Mouse (Mus musculus) spleen, postnatal 10 days (tissue): ENCODE measurements around the gene Fcna.

Experiments
- DNase-seq, 2 experiments: peaks; one replicate each; pipeline ENCODE4 v3.0.0; 2021 to 2022; ENCODE audit warnings: low spot score in 2 of 2

Fcna gene

DNA sequence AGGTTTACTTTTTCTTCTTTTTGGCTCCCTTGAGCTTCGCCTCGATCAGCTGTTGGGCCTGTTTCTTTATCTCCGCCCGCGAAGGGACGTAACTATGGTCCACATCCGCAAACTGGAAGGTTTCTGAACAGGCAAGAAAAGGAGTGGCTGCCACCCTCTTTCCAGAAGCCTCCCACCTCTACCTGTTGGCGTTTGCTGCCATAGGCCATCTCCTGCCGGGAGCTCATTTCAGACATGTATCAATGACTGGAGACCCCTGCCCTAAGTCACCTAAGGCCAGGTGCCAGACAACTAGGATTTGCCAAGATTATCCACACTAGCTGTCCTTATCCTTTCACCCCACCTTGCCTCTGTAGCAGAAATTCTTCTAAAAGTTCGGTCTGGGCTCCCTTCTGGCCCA, 19.2 kb downstream of the Fcna start:
- no peak for DNase-seq

DNA sequence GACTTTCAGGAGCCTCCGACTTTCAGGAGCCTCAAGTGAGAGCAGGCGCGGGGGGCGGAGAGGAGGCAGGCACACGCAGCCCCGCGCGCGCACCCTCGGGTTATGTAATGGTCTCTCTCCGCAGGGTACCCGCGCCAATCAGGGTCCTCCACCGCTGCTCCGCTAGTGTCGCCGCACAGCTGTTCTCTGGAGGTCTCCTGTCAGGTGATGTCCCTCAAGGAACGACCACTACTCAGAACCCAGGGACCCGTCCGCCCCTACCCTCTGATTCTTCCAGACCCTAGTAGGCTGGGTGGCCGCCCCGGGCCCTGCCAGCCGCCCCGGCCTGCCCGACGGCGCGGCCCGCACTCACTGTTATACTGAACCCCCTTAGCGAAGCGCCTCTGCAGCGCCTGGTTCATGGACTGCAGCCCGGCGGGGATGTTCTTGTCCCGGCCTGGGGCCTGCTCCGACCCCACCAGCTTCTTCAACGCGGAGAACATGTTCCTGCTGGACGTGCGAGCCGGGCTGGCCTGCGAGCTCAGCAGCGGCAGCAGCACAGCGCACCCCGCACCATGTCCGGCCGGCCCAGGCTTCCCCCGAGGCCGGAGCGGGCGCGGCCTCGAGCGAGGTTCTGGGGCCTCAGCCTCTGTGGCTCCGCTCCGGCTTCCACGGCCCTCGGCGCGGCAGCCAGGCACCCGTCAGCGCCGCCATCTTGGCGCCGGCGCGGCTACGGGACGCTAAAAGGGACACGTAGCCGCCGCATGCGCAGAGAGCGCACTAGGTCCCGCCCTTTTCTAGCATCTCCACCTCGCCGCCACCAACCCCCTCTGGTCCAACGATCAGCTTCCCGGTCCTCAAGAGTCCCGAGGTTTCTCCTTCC, 19.8 kb downstream of the Fcna start, which contains the start of gene Rabl6:
TSS of gene Rabl6 (minus strand) at position 761 of the 862 bp plus-strand sequence.
- DNase-seq = peak; percentile 78 to 90

DNA sequence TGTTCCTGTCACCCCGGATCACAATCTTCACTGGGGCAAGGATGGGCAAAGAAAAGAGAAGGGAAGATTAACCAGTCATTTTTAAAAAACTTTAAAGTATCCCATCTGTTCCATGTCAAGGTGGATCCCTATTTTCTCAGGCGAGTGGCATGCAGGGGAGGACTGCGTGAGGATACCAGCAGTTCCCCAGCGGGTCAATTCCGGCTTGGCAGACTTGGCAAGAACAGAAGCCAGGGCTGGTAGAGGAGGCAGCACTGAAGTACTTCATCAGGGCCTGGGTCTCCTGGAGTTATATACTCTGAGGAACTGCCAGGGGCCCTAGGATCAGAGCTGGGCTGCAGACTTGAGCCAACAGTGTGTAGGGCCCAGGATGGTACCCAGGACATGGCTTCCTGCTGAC, 25.3 kb downstream of the Fcna start:
- DNase-seq = no peak

DNA sequence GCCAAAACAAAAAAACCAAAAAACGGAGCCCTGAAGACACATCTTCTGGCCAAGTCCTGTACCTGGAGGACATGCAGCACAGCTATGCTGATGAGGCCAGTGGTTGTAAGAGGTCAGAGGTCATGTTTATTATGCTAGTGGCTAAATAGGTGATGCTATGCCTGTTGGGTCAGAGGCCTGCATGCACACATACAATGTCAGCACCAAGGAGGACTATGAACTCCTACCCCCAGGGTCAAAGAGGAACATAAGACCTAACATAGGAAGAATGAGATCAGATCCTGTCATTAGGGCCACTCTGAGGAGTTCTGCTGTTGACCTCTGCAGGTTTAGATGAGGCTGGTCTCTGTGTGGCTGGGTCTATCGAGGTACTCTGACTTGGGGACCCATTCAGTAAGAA, 27.8 kb downstream of the Fcna start:
- DNase-seq = no peak

DNA sequence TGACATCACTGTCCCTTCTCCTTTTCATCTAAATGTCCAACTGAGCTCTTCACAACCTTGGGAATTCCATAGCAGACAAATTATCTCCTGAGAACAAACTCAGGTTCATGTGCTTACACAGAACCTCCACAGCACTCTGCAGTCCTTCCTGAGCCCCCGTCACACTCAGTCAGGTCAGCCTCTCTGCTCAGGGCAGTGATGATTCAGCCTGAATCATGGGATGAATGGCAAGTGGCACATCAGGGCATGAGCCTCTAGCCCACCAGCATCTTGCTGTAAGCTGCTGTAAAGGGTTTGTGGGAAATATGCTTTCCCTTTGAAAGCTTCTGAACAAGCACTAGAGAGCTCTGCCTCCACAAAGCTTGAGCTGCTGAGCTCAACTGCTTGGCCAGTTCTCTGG, 29.1 kb downstream of the Fcna start:
- no peak for DNase-seq

DNA sequence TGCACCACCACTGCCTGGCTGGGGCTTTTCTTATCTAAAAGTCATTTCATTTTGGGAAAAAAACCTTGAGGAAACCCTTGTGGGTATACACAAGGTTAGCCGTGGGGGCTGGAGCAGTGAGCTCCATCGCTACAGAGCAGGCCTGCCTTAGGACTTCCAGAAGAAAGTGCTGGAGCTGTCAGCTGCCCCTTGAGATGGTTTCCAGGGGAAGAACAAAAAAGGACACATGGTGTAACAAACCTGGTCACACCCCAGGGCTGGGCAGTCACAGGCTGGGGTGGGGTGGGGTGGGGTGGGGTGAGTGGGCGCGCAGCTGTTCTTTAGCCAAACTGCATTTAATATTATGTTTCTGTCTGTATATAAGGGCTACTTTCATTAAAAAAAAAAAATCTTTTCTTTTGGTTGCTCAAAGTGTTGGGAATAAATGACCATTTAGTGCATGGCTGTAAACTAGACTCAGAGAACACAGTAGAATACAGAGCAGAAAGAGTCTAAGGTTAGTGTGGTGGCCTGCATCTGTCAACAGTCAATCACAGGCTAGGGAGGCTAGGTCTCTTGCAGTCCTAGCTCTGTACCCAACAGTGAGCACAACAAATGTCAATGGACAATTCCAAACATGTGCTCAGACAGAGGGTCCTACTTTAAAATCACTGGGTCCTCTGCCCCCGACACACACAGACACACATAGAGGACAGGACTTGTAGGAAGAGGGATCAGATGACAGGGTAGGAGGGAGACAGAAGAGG, 30.9 kb downstream of the Fcna start:
- DNase-seq = no peak

DNA sequence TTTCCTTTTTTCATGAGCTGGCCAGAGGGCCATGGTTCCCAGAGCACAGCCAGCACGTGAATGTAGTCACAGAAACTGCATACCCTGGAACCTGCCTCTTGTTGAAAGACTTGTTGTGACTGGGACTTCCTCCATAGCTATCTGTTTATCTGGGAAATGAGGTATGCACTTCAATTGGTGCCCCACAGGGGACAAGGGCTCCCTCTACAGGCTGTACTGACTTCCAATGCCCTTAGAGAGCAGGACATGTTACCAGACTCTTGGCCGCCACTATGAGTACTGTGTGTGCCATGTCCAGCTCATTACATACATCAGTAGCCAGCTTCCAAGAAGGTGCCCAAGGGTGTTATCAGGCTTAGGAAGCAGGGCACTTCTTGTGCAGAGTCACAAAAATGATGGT, 36.0 kb downstream of the Fcna start:
- DNase-seq = peak in 1 of 2 experiments; percentile 53

DNA sequence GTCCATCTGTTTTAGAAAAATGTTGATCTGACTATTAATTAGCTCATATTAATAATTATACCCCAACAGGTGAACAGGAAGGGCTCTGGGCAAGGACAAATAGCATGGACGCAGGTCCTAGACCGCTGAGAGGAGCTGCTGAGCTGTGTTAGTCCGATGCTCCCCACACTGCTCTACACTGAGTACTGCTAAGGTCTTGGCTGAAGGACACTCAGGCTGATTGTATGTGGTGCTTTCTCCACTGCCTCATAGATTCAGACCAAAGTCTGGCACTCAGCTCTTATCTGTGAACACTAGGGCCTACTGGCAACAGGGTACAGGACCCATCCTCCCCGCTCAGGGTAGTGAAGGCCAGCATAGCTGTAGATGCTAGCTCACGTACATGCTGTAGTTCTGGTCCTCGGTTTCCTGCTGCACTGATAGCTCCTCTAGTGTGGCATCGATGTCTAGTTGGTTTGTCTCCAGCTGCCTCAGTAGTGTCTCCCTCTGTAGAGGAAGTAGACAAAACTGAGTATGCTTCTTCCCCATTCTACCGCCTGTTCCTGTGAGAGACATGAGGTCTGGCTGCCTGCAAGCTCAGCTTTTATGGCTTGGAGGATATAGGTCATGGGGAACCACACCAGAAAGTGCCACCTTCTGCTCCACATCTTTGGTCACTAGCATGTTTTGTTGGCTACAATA, 39.5 kb downstream of the Fcna start:
- DNase-seq = no peak

DNA sequence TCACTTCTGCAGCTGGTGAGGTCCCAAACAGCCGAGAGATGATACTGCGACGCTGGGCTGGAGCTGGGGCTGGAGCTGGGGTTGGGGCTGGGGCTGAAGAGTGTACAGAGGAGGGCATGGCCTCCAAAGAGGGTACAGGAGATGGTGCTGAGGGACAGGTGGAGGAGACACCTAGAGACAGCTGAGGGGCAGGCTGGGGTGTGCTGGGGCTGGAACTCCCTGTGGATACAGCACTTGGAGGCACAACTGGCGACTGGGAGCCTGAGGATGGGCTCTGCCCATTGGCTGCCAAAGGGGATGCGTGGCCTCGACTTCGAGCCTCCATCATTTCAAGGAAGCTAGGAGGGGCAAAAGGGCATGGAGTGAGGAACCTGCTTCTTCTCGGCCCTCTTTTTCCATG, 40.5 kb downstream of the Fcna start:
- no peak for DNase-seq

DNA sequence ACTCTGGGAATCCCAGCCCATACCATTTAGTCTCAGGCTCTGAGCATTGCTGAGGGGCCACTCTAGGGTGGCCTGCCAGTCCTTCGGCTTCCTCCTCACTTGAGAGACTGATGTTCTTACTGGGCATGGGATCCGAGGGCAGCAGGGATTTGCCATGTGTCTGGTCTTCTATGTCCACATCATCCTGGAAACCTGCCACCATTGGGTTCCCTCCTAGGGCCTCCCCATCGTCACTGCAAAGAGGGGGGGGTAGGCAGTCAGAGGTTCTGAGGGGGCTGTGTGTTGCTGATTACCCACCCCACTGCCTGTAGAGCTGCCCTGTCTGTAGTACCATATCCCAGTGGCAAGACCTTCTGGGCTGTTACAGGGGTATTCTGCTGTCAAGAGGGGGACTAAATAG, 42.2 kb downstream of the Fcna start:
- no peak for DNase-seq

DNA sequence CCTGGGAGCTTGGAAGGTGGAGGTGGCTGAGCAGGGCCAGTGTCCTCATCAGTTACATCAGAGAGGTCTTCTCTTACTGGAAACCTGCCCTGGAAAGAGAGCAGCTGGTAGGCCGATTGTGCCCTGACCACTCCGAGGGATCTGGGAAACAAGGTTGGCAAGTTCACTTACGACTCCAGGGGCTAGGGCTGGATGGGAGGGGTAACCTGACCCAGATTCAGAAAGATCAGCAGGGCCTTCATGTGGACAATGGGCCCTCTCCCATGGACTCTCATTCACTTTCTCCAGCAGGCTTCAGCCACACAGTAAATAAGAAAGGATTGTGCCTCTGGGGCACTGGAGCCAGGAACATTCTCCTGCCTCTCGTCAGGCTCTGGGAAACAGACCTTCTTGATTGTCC, 43.0 kb downstream of the Fcna start:
- DNase-seq = no peak

DNA sequence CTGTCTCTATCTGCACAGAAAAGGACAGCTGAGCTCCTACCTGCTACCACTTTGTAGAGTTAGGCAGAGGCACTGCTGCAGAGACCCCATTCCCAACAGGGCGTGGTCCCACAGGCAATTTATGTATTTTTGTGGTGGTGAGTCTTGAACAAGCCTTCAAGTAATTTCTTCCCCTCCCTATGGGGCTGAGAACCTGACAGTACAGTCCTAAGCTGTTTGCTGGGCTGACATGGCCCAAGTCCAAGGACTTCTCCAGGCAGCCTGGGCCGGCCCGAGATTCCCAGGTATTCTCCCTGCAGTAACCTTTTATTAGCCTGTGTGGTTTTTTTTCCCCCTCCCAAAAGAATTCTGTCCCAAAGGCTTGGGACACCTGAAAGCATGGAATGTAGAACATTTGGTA, 43.7 kb downstream of the Fcna start:
- no peak for DNase-seq

DNA sequence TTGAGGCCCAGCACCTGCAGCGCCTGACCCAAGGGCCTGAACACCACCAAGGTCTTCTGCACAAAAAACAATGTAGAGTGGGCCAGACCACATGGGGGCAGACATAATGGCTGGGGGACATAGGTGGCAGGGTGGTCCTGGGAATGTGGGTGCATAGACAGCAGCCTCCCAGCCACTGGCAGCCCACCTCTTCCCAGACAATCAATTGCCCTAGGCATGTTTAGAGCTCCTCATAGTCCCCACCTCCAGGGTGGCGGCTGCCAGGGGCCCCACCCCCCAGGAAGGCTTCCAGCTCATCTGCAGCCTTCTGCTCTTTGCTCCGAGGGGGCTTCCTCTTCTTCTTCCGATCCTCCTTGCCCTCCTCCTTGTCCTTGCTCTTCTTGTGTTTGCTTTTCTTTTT, 44.3 kb downstream of the Fcna start:
- no peak for DNase-seq

DNA sequence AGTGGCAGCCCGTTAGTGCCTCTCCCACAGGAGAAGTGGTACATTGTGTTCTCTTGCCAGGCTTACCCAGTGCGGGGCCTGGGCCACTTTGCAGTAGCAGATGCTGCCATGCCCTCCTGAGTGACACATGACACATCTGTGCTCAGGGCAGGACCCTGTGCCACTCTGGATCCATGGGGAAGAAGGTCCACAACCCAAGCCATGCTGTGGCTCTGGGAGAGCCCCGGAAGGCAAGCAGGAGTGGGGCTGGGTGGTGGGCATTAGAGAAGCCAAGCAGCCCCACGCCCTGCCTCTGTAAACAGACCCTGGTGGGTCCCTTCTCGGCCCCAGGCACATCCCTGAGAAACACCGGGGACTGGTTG, 44.7 kb downstream of the Fcna start:
- no peak for DNase-seq

DNA sequence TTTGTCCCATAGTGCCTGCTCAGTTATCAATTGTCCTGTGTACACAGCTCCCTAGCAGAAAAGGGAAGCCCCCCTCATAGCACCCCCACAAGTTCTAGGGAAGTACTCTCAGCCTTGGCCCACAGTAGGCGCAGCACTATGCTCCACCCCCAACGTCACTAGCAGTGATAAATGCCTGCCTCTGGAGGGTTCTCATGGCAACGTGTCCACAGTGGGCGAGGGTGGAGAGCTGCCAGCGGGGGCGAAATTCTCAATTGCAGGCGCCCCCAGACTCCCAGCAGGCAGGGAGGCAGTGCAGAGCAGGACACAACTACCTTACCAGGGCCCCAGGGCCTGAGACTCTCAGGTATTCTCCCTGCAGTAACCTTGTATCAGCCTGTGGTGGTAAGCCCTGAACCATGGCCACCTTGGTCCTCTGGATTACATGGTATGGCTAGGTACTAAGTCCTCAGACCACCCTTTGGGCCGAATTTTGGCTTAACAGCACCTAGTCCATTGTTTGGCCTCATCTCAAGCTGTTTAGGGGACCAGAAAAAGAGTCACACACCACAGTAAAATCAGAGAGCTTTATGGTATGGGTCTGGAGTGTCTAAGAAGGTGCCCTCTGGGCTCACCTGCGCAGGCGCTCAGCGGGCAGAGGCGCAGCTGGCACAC, 45.2 kb downstream of the Fcna start:
- DNase-seq = no peak

DNA sequence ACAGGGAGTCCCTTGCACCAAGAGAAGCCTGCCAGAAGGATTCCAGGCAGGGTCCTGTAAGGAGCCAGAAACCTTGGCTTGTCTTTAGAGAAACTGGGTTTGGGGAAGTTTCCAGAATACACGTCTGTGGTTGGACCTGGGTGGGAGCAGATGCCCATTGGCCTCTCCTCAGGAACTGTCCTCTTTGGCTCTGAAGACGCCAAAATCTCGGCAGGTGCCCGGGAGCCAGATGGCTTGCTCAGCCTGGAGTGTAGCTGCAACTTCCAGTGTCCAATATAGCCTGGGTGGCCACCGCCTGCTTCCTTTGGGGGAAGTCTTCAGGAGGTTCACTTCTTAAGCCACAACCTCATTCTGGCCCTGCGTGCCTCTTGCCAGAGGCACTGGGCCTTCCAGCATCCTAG, 45.9 kb downstream of the Fcna start:
- DNase-seq = no peak

DNA sequence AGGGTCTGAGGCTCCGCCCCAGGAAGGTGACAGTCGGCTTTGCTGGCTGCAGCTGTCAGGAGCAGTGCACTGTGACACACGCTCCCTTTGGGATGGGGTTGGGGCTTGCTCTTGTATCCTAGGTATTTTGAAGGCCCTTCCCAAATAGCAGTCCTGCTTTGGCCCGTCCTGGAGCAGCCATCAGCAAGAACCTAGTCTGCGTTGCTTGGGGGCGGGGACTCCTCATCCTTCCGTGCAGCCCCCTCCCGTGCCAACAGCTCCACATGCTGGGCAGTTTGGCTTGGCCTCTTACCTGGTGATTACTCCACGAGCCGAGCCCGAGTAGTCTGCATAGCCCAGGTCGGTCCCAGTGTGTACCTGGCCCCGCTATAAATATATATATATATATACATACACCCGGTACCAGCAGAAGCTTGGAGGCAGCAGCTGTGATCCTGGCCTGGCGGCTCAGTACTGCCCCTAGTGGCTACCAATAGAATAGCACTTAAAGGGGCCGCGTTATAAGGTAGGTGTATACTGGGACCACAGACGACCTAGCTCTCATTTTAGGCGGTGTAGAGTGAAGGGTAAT, 46.5 kb downstream of the Fcna start, which contains the start of gene Ajm1:
TSS of gene Ajm1 (minus strand) at position 464 of the 571 bp plus-strand sequence.
- peak; percentile 48 to 68 for DNase-seq

DNA sequence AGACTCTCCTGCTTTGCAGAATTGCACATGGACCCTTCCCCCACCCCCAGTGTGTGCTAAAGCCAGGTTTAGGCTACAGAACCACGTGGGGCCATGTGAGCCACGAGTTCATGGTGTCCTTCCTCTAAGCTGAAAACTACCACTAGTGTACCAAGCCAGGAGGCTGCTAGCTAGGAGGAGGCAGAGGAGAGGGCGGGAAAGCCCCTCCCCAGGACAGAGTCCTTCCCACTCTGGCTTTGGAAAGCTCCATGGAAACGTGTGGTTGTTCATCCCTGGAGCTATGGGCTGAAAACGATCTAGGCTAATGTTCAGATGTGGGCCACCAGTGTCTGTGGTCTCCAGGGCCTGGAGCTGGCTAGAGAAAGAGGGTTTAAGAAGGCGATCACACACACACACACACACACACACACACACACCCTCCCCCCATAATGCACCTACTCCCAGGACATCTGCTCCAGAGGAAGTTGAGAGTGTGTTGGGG, 47.2 kb downstream of the Fcna start:
- DNase-seq = no peak

DNA sequence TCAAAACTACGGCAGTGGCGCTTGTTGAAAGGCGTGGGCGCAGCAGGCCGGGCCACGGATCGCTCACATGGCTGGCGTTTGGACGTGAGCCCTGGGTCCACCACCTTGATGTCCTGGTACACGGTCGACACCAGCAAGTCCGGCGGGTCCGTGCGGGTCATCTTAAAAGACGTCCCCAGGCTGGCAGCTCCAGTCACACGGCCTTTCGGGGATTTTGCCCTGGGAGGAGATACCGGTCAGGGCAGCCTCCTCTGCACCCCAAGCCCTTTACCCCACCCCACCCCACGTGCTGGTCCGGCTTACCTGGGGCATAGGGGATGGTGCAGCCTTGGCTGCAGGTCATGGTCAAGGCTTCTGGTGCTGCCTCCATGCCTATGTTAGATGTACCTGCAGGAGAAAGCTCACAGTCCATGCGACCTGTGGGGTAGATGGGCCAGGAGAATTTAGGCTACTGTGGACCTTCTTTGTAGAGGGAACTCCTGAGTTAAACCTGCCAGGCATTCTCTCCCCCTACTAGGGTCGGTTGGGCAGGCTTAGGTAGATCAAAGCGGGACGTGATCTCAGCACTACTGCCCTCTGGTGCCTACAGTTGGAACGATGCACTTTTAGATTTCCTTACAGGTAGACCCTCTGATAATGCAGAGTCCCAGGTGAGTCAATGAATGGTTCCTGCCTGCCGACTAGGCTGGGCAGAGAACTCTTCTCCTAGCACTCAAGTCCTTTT, 47.9 kb downstream of the Fcna start:
- DNase-seq = peak; percentile 39 to 68

DNA sequence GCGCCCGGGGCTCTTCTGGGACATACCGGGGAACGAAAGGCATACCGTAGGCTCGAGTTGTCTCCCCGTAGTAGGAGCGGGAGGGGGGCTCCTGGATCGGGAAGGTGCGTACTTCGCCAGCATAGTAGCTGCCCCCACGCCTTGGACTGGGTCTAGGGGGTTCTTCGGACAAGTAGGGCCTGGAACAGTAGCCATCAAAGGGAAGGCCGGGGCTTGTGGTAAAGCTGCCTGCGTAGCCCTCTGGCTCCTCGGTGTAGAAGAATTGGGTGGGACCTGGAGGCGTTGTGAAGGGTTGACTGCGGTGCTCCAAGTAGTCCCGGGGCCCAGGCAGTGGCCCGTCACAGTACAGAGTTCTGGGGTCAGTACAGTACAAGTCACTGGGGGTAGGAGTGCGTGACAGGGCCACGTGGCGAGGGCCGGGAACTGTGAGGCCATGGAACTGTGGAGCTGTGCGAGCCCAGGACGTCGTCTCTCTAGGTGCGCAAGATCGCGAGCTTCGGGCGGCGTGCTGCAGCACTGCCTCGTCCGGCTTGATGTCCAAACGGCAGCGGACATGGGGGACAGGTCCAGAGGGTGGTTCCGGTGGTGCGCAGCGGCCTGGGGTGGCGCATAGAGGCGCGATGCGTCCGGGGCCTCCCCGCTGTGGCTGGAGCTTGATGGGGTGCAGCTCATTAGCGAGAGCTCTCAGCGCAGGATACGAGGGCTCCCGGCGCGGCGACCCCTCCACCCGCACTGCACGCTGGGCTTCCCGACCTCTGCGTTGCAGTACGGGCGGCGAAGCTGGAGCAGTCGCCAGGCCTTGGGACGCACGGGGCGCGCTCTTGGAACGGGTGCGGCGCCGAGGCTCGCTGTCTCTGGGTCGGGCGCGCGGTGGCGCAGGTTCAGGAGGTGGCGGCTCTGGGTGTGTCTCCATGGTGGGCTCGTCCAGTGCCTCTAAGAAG, 48.8 kb downstream of the Fcna start:
- peak; percentile 27 to 33 for DNase-seq
